Mouse (Mus musculus) neural tube, embryonic 15.5 days (tissue): Measurements from ENCODE around the gene Bex2. TPM values are rescaled to one million over a fixed set of nuclear protein-coding genes. Genes with fewer than 3 reads are reported as not detected.
"Not testable (repeated sequence)": the region's sequence is repeated elsewhere in the genome, so short reads cannot be mapped to it uniquely, and the experiment has no call there.

Experiments
- ATAC-seq: fragments of 200-750 bp; cut with Nextera tagmentation; 2 replicates; pipeline ENCODE4 v1.8.0; 2017; ENCODE audit warnings: mild to moderate bottlenecking, moderate TSS enrichment, moderate library complexity; ENCODE audit not compliant: low FRiP score
- H3K27ac ChIP-seq: fragments of 300-500 bp; sonication (generic); replicated peaks from 2 replicates; pipeline ENCODE4 v1.5.1; 2015; ENCODE audit warnings: mild to moderate bottlenecking, inconsistent platforms
- H3K27me3 ChIP-seq: fragments of 300-500 bp; sonication (generic); replicated peaks from 2 replicates; pipeline ENCODE4 v1.6.1; 2015; ENCODE audit warnings: inconsistent platforms
- H3K36me3 ChIP-seq: fragments of 300-500 bp; sonication (generic); 2 replicates; pipeline ENCODE4 v1.6.1; 2015; ENCODE audit warnings: inconsistent platforms
- H3K4me1 ChIP-seq: fragments of 300-500 bp; sonication (generic); 2 replicates; pipeline ENCODE4 v1.6.1; 2015; ENCODE audit warnings: inconsistent platforms
- H3K4me2 ChIP-seq: fragments of 300-500 bp; sonication (generic); 2 replicates; pipeline ENCODE4 v1.6.1; 2015; ENCODE audit warnings: inconsistent platforms, mild to moderate bottlenecking, moderate library complexity
- H3K4me3 ChIP-seq: fragments of 300-500 bp; sonication (generic); replicated peaks from 2 replicates; pipeline ENCODE4 v1.5.1; 2015; ENCODE audit warnings: mild to moderate bottlenecking, inconsistent platforms
- H3K9ac ChIP-seq: fragments of 300-500 bp; sonication (generic); replicated peaks from 2 replicates; pipeline ENCODE4 v1.6.1; 2015; ENCODE audit warnings: mild to moderate bottlenecking, inconsistent platforms
- H3K9me3 ChIP-seq: fragments of 300-500 bp; sonication (generic); replicated peaks from 2 replicates; pipeline ENCODE4 v1.6.1; 2016; ENCODE audit warnings: inconsistent platforms
- WGBS: fragments of 180-500 bp; shearing (Covaris S2); methylation state at CpG from one replicate; pipeline ENCODE4 v1.1.7; 2015; ENCODE audit warnings: mixed read lengths; 5-methylcytosine and 5-hydroxymethylcytosine counted together
- polyA plus RNA-seq: library from polyadenylated mRNA; unstranded; fragments of >200 nt; fragmentation: Nextera tagmentation; extraction: Ambion mirVana; gene quantifications from 2 replicates; pipeline ENCODE4 v1.2.1, GENCODE M21; 2015

Bex2 gene
- polyA plus RNA-seq, result 664 and 773 TPM in 2 replicates

DNA sequence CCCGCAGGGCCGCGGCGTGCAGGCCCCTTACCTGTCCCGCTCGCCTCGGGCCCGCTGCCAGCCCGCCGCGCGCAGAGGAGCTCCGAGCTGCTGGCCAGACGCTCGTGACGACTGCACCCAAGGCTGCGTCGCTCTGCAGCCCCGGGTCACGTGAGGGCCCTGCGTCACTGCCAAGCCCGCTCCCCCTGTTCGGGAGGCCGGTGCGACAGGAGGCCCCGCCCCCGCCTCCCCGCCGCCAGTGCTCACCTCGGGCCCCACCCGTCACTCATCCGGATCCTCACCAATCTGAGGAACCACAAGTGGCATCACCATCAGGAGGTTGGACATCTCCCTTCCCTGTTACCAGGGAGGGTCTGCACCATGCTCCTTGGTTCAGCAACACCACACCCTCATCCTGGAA is at the start of gene Bex2:
TSS of gene Bex2 (minus strand) at position 217 of the 400 bp plus-strand sequence.
- not testable (repeated sequence) for H3K36me3 ChIP-seq, H3K9me3 ChIP-seq, H3K4me1 ChIP-seq, H3K27me3 ChIP-seq
- H3K9ac ChIP-seq, result peak within 1 kb of the TSS; percentile 34; the same call in 1 of the 2 replicates
- peak within 1 kb of the TSS; percentile 79 for H3K27ac ChIP-seq
- 38% methylated on average over 2 of the region's 32 CpGs for WGBS
- H3K4me3 ChIP-seq, result peak within 1 kb of the TSS; percentile 46
- peak within 1 kb of the TSS; percentile 55 for H3K4me2 ChIP-seq
- ATAC-seq, result peak; percentile 98

DNA sequence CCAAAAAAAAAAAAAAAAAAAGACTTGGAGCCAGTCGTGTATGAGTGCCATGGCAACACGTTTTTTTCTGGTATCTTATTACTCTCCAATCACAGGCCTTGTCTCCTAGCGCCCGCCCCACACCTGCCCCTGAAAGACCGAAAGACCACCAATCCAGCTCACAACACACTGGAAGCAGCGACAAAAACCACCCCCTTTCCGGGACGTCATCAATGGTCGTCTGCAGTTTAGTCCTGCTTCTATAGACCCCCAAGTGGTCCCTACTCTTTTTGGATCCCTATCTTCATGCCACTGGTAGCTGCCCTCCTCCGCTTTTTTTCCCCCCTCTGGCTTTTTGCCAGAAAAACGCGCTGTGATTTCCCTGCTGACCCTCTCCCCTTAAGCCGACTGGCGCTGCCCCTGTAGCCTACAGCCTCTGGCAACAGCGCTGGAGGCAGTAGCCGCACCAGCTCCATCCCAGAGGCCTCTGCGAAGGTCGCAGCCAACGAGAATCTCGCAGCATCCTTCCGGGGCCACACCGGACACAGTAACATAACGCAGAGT is 47.5 kb upstream of the Bex2 start:
- H3K36me3 ChIP-seq, result no peaks in the 10 kb centered on the region
- peak; percentile 100 for ATAC-seq
- H3K4me1 ChIP-seq, result no peaks in the 10 kb centered on the region
- H3K9me3 ChIP-seq, result no peaks in the 10 kb centered on the region
- H3K4me2 ChIP-seq, result peak overlapping the region; percentile 54
- peaks cover 9% of the 10 kb centered on the region for H3K27me3 ChIP-seq
- 0 out of 2 replicates have a peak overlapping the region, but pooled peaks have one; percentile 37 for H3K9ac ChIP-seq
- WGBS, result 21% methylated on average over 23 of the region's 23 CpGs
- H3K27ac ChIP-seq, result peak overlapping the region; percentile 93
- H3K4me3 ChIP-seq, result peak overlapping the region; percentile 50

DNA sequence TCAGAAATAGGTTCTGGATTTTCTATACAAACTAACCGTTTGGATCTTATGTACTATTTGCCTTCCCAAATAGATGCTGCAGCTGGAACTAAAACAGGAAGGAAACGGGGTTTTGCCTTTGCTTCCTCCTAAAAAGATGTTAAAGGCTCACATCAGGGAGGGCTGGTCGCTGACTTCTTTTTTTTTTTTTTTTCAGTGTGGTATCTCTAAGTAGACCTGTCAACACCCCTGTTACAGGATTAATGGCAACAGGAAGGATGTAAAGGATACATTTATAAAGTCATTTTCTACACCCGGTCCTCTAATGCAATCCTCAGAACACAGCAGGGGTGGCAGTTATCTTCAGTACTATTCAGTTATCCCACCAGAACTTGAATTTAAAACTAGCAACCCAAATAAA is 47.0 kb upstream of the Bex2 start:
- Histone ChIP-seq H3K27ac (peak overlapping the region; percentile 51), H3K9ac (no peak overlapping the region), H3K36me3 (no peaks in the 10 kb centered on the region), H3K4me1 (no peaks in the 10 kb centered on the region), H3K27me3 (peaks cover 13% of the 10 kb centered on the region), H3K4me2 (peak overlapping the region; percentile 54), H3K4me3 (peak overlapping the region; percentile 50), H3K9me3 (no peaks in the 10 kb centered on the region)
- peak; percentile 19; the same call in 1 of the 2 replicates for ATAC-seq
- 40% methylated on average over 4 of the region's 4 CpGs for whole genome bisulfite sequencing

DNA sequence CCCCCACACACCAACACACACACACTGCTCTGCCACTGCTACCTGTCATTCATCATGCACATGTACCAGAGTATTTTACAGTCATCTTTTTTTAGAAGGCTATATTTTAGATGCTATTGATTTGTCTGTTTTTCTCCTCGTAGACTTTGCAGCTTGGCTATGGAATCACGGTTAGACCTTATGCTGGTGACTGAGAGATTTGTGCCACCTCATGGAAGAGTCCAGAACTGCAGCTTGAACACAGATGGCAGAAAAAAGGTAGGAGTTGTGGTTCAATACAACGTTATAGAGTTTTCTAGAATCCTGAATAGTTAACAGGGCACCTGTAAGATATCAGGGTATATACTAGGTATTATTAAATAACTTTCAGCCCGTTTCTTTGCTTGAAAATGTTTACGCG is 39.9 kb upstream of the Bex2 start:
- Histone ChIP-seq H3K4me1 (no peaks in the 10 kb centered on the region), H3K27ac (no peak overlapping the region), H3K9me3 (no peaks in the 10 kb centered on the region), H3K9ac (no peak overlapping the region), H3K4me2 (no peak overlapping the region), H3K4me3 (no peak overlapping the region), H3K36me3 (no peaks in the 10 kb centered on the region), H3K27me3 (peaks cover 10% of the 10 kb centered on the region)
- WGBS, result 46% methylated on average over 6 of the region's 6 CpGs
- ATAC-seq, result peak; percentile 59; the same call in 1 of the 2 replicates

DNA sequence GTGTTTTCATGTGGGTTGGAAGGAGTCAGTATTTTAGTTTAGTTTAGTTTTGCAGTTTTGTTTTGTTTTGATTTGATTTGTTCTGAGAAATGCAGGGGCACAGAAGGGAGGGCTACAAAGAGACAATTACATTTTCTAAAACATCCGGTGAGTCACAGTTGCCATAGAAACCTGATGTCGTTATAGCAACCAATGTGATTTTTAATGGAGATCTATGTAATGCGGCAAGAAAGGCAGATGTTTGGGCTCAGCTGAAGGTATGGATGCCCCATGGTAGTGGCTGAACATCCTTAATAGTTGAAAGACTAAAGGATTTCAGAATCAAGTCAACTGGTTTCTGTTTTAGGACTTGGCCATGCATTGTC is 36.7 kb upstream of the Bex2 start:
- H3K4me2 ChIP-seq, result 0 out of 2 replicates have a peak overlapping the region, but pooled peaks have one; percentile 6
- no peaks in the 10 kb centered on the region; the same call in 1 of the 2 replicates for H3K27me3 ChIP-seq
- H3K9ac ChIP-seq, result no peak overlapping the region
- no peak for ATAC-seq
- H3K36me3 ChIP-seq, result no peaks in the 10 kb centered on the region
- H3K9me3 ChIP-seq, result no peaks in the 10 kb centered on the region
- no peak overlapping the region for H3K4me3 ChIP-seq
- WGBS, result 43% methylated on average over 3 of the region's 3 CpGs
- H3K27ac ChIP-seq, result no peak overlapping the region
- no peaks in the 10 kb centered on the region for H3K4me1 ChIP-seq

DNA sequence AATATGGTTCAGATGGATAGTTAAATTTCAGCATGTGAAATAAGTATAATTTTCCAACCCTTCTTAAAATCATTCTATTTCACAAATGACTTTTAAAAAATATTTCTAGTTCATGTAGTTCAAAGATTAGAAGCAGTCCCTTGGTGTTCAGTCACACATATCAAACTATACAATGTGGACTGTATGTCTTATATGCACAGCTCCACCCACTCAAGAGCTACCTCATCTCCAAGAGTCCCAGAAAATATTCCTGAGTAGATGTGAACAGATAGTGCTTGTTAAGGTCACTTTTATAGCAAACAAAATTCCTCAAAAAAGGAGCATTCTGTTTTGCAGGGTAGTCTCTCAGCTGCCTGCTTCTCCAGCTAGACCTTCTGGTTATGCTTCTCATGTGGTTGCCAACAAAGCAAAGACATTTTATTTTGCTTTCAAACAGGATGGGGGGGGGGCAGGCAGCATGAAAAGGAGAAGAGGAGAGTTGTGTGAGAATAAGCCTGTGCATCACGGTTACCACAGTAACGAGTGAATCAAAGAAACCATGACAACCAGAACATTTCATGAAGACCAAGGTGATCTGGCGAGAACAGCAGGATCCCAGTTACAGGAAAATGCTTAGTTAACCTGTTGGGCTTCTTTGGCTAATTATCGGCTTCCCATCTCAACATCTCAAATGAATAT is 36.1 kb upstream of the Bex2 start:
- 58% methylated on average over 4 of the region's 4 CpGs for WGBS

DNA sequence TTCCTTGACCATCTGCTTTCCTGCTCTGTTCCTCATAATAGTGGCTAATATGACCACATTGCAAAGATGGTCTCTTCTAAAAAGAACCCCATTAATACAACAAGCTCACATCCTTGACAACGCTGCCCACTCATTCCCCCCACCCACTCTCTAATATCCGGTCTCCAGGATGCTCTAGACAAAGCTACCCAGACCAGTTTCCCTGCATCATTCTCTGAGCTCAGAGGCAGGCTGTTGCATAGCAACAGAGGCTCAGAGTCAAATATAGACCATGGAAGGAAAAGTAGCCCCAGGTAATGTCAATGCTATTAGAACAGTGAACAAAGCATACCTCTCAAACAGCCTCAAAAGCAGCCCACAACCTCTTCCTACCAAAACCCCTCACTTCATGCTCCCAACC is 26.4 kb upstream of the Bex2 start:
- Histone ChIP-seq H3K9me3 (no peaks in the 10 kb centered on the region), H3K36me3 (no peaks in the 10 kb centered on the region), H3K9ac (no peak overlapping the region), H3K4me2 (no peak overlapping the region), H3K4me3 (no peak overlapping the region), H3K27me3 (no peaks in the 10 kb centered on the region), H3K4me1 (no peaks in the 10 kb centered on the region), H3K27ac (no peak overlapping the region)
- peak; percentile 69; the same call in 1 of the 2 replicates for ATAC-seq
- 48% methylated on average over 2 of the region's 2 CpGs for WGBS

More for the DNA sequence above, 36.1 kb upstream of the Bex2 start:
- Histone ChIP-seq H3K4me3 (no peak overlapping the region), H3K36me3 (no peaks in the 10 kb centered on the region), H3K27ac (no peak overlapping the region), H3K4me2 (0 out of 2 replicates have a peak overlapping the region, but pooled peaks have one; percentile 6), H3K9me3 (no peaks in the 10 kb centered on the region), H3K27me3 (no peaks in the 10 kb centered on the region; the same call in 1 of the 2 replicates), H3K4me1 (no peaks in the 10 kb centered on the region), H3K9ac (no peak overlapping the region)
- ATAC-seq, result no peak

DNA sequence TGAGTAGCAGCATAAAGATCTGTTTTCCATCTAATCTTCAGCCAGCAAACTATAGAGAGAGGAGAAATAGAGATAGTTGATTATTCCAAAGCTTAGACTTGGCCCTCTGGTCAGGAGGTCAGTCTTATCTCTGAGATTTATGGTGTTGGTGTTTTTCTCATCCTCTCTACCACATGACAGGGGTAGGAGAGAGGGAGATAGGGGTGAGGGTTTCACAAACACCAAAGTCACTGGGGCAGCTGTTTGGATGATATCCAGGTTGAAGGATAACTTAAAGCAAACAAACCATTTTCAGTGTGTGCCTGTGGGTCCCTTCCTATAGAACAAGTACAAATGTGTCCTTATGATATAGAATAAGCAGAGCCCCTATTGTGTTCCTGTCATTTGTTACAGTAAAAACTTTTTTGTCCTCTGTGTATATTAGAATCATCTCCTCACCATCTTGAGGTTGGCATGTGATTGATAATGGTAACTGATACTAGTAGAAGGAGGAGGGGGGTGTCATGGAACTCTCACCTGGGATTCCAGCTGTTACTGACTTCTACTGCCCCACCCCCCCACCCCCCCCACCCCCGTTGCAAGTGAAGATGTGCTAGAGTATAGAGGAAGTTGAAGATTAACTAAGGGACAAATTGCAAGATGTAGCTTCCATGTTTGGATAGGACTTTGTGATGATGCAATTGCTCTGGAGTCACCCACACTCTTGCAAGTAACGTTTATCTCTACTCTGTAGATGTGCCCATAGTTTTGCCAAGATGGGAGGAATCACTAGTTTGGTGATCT is 24.7 kb upstream of the Bex2 start:
- Histone ChIP-seq H3K4me2 (no peak overlapping the region), H3K4me1 (no peaks in the 10 kb centered on the region), H3K36me3 (no peaks in the 10 kb centered on the region), H3K4me3 (no peak overlapping the region), H3K27ac (no peak overlapping the region), H3K9ac (no peak overlapping the region), H3K27me3 (no peaks in the 10 kb centered on the region), H3K9me3 (no peaks in the 10 kb centered on the region)
- ATAC-seq, result no peak
- 38% methylated on average over 2 of the region's 2 CpGs for WGBS

DNA sequence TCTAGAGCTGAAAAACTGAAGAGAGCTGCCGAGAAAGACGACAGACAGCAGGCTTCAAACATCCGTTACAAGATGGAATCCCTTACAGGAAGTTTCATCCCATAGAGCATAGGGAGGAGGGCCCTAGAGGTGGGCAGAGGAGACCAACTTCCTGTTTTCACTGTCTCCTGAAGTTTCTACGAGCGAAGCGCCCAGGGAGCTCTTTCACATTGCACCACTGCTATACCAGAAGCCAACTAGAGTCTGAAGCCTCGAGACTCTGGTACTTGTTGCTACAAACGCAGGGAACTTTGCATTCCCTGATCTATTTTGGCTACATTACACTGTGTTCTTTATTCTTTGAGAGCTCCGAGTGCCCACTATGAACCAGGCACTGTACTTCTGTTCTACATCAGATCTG is 17.1 kb upstream of the Bex2 start, which contains the start of gene Nxf3:
TSS of gene Nxf3 (minus strand) at position 101 of the 400 bp plus-strand sequence.
- WGBS, result 86% methylated on average over 9 of the region's 9 CpGs
- H3K36me3 ChIP-seq, result no peaks in the 10 kb centered on the region

DNA sequence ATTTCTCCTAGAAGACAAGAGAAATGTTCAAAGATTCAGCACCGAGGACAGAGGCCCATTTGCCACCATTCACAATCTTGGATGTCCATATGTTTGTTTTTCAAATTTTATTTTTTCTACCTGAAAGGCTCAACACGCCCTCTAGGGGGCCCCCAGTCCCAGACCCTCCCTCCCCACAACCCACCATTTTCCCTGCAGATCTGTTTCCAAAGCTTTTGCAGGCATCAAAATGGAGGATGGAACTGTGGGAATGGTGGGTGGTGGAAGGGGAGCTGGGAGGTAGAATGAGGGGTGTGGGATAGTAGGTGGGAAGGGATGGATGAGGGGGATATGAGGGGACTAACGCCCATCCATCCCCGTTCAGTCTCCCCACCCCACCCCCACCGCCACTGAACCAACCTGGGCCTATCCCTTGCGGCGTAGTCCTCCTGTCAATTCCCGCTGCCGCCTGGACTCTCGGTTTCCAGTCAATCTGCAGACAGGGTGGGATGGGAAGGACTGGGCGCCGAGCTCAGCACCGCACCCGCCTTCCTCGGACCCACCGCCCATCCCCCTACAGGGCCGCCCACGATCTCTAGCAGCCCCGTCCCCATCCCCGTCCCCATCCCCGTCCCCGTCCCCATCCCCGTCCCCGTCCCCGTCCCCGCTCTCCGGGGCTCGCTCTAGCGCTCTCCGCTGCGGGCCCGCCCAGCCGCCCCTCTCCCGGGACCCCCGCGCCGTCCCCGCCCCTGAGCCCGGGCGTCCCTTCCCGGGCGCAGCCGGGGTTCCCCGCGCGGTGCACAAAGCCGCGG is 640 bp downstream of the Bex2 start:
- peak; percentile 80 for ATAC-seq
- H3K9me3 ChIP-seq, H3K36me3 ChIP-seq, H3K4me1 ChIP-seq, H3K27me3 ChIP-seq: not testable (repeated sequence)
- Histone ChIP-seq H3K27ac (peak overlapping the region; percentile 79), H3K4me2 (peak overlapping the region; percentile 55), H3K9ac (peak overlapping the region; percentile 34; the same call in 1 of the 2 replicates), H3K4me3 (peak overlapping the region; percentile 46)
- WGBS, result 14% methylated on average over 17 of the region's 48 CpGs

More for the DNA sequence above, 17.1 kb upstream of the Bex2 start, which contains the start of gene Nxf3:
- no peak for ATAC-seq
- no peak within 1 kb of the TSS for H3K27ac ChIP-seq
- H3K4me1 ChIP-seq, result no peaks in the 10 kb centered on the region
- H3K4me2 ChIP-seq, result no peak within 1 kb of the TSS
- 0 out of 2 replicates have a peak, but pooled peaks cover 3% of the 10 kb centered on the region for H3K27me3 ChIP-seq
- no peaks in the 10 kb centered on the region for H3K9me3 ChIP-seq
- H3K4me3 ChIP-seq, result no peak within 1 kb of the TSS
- no peak within 1 kb of the TSS for H3K9ac ChIP-seq

DNA sequence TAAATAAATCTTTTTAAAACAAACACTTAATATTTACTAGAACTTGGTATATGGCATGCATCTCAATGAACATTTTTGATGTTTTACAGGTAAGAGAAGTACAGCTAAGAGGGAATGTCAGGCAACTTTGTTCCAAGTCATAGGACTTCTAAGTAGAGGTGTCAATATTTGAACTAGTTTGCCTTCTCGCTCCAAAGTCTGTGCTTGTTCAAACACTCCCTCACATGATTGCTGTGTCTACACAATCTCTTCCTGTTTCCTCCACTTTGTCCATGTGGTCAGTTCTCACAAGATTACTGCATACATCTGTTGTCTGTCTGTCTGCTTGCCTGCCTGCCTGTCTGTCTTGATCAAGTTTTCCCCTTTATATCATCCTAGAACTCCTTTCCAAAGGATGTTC is 7.3 kb downstream of the Bex2 start:
- 80% methylated on average over 1 of the region's 1 CpGs for WGBS
- no peaks in the 10 kb centered on the region for H3K9me3 ChIP-seq

More for the DNA sequence above, 7.3 kb downstream of the Bex2 start:
- ATAC-seq, result no peak
- H3K27me3 ChIP-seq, result no peaks in the 10 kb centered on the region; the same call in 1 of the 2 replicates
- no peak overlapping the region for H3K9ac ChIP-seq
- no peak overlapping the region for H3K4me3 ChIP-seq
- H3K4me1 ChIP-seq, result no peaks in the 10 kb centered on the region
- H3K4me2 ChIP-seq, result no peak overlapping the region
- no peaks in the 10 kb centered on the region for H3K36me3 ChIP-seq
- H3K27ac ChIP-seq, result no peak overlapping the region
